In genomic region chr8:61403266-61404177, GRCm38 (mm10) we compare ENCODE assay signal across 9 mouse cellular contexts.
DNase-seq lines count a peak whose midpoint lies in the region; ATAC-seq and TF ChIP-seq lines count a peak whose summit lies in the region.
"Had no signal": no experiment of that assay in that cellular context is flagged by ENCODE, and none has a peak within 500 bp of the region (broad histone marks: within the 10 kb centered on the region; RNA-seq: fewer than 3 reads in every experiment).

No protein-coding gene starts in this region.

- peak; percentile 79 for DNase-seq in MN1 (ENCODE audit: low spot score)
- peak; percentile 53 for DNase-seq in embryo, embryonic 11 days
- no peak for DNase-seq in liver, postnatal 0 days
- no peak for DNase-seq in layer of hippocampus, adult 8-10 months (ENCODE audit: low spot score in 2 of 2)
- no peak for DNase-seq in left cerebral cortex, adult 8-10 months (ENCODE audit: low spot score in 2 of 2)
- no peak for DNase-seq in gastrocnemius, postnatal 10 days
- DNase-seq: cerebellum, postnatal 10 days had no signal

- no peak overlapping the region; the same call in 1 of the 2 replicates for H3K4me2 ChIP-seq in intestine, embryonic 15.5 days (replicated peaks)
- no peak overlapping the region for H3K4me2 ChIP-seq in liver, postnatal 0 days (ENCODE audit: low read depth, low read length)

- peak; percentile 82 for ATAC-seq in intestine, embryonic 15.5 days
- ATAC-seq in liver, postnatal 0 days, result peak; percentile 56
- ATAC-seq in frontal cortex, adult (ENCODE audit: low TSS enrichment), result no peak

- no peaks in the 10 kb centered on the region for H3K9me3 ChIP-seq in intestine, embryonic 15.5 days
- H3K9me3 ChIP-seq in liver, postnatal 0 days (ENCODE audit: low read length), result no peaks in the 10 kb centered on the region

- 25% methylated on average over 6 of the region's 6 CpGs for WGBS in intestine, embryonic 15.5 days
- WGBS in liver, postnatal 0 days (ENCODE audit: insufficient replicate concordance), result 47% methylated on average over 6 of the region's 6 CpGs

- peak overlapping the region; percentile 65 for H3K27ac ChIP-seq in intestine, embryonic 15.5 days
- H3K27ac ChIP-seq in liver, postnatal 0 days (ENCODE audit: low read depth), result peak overlapping the region; percentile 39; the same call in 1 of the 2 replicates

- no peak overlapping the region for H3K4me3 ChIP-seq in intestine, embryonic 15.5 days (replicated peaks)
- H3K4me3 ChIP-seq in liver, postnatal 0 days (ENCODE audit: low read depth, low read length), result no peak overlapping the region

- no peak for TF ChIP-seq EP300 in liver, postnatal 0 days (IDR thresholded peaks at IDR 0.05; ENCODE audit: low read depth)

- no peaks in the 10 kb centered on the region for H3K27me3 ChIP-seq in intestine, embryonic 15.5 days (replicated peaks)
- no peaks in the 10 kb centered on the region for H3K27me3 ChIP-seq in liver, postnatal 0 days (ENCODE audit: insufficient read depth, low read length)

- H3K9ac ChIP-seq in intestine, embryonic 15.5 days, result no peak overlapping the region
- H3K9ac ChIP-seq in liver, postnatal 0 days (replicated peaks), result no peak overlapping the region

- no peaks in the 10 kb centered on the region for H3K36me3 ChIP-seq in intestine, embryonic 15.5 days
- H3K36me3 ChIP-seq in liver, postnatal 0 days (replicated peaks; ENCODE audit: insufficient read depth, low read length), result no peaks in the 10 kb centered on the region

- TF ChIP-seq CTCF in liver, postnatal 0 days (IDR thresholded peaks at IDR 0.05; ENCODE audit: low read depth), result no peak

- peaks cover 9% of the 10 kb centered on the region for H3K4me1 ChIP-seq in intestine, embryonic 15.5 days (replicated peaks)
- peaks cover 6% of the 10 kb centered on the region; the same call in 1 of the 2 replicates for H3K4me1 ChIP-seq in liver, postnatal 0 days (ENCODE audit: insufficient read depth)

Comparison
In these comparisons a context has a peak if more than half of its experiments do, and no peak if none do; other contexts are left out.
1. DNase-seq: peak in MN1 (single experiment) and embryo, embryonic 11 days (single experiment); none in liver, postnatal 0 days (single experiment), layer of hippocampus, adult 8-10 months (0 of 2), left cerebral cortex, adult 8-10 months (0 of 2) and gastrocnemius, postnatal 10 days (single experiment).